Mouse (Mus musculus): ENCODE measurements around the gene Tbpl1.

DNA sequence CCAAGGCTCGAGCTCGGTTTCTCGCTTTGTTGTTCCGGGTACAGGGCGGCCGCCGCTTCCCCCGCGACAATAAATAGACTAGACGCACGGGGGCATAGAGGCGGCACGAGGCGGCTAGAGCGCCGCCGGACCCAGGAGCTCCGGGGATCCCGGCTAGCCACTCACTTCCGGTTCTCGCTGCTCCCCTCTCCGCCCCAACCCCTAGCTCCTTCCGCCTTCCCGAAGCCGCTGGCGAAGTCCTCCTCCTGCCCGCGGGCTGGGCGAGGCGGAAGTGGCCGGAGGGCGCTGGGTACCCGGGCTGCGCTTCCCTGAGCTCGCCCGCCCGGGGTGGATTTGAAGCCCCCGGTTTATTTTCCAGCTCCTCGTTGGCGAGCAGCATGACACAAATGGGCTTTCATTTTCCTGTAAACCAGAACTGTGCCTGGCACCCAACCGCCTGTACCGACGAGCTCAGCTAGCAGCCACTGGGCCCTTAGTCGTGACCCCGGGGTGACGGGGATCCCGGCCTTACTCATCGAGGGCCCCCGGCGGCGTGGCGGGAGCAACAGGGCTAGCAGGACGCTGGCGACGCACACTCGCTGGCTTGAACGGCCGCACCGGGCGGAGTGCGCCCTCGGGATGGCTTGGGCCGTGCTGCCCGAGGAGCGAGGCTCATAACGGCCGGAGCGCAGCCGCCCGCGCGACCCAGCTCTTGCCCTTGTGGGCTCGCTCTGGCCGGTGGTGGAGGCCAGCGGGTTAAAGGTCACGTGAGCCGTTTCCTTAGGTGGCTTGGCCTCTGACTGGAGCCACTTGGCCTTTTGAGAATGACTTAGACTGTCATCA, at the start of gene Tbpl1:
- TF ChIP-seq CTCF (IDR thresholded peaks at IDR 0.05; ENCODE audit: control insufficient read depth, insufficient read depth, low read length) (no peak), POLR2A (IDR thresholded peaks at IDR 0.05; ENCODE audit: borderline replicate concordance, control insufficient read depth, low read depth, low read length) (peak; percentile 75; the same call in 1 of the 2 replicates)

Data from bone marrow, adult 2 months (tissue).